Mouse (Mus musculus): ENCODE results near the gene Cx3cr1.

DNA sequence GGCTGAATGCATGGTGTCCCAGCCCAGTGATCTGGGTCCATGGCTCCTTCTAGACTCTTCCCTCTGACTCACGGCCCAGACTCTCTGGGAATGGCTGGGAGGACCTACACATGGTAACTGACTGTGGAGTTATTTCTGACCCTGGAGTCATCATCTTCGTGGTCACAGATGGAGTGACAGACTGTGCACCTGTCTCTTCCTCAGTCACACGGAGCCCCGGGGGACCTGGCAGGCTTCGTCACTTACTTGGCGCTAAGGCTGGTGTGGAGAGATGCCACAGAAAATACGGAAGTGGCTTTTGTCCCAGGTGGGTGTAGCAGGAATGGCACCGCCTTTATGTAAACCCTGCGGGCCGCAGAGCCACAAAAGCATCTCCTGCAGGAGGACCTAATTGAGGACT lies 45.5 kb downstream of the Cx3cr1 start:
- TF ChIP-seq CTCF (IDR thresholded peaks at IDR 0.05; ENCODE audit: extremely low read depth, insufficient read length, insufficient replicate concordance, low read depth, low read length) (no peak), POLR2A (IDR thresholded peaks at IDR 0.05; ENCODE audit: low read depth, low read length) (no peak)

Measured in small intestine, adult 2 months (tissue).